In genomic region chr8:123212321-123213117, GRCm38 (mm10) we compare ENCODE assay signal across 7 mouse cellular contexts. TPM values are rescaled to one million over a fixed set of nuclear protein-coding genes. Genes with fewer than 3 reads are reported as not detected.
DNase-seq lines count a peak whose midpoint lies in the region; ATAC-seq lines count a peak whose summit lies in the region.

TSS of gene Chmp1a (minus strand) at chr8:123212763.
TSS of gene Spata33 (plus strand) at chr8:123212832.

- H3K4me3 ChIP-seq in intestine, embryonic 15.5 days (replicated peaks) = peak within 1 kb of the TSS; percentile 89
- H3K4me3 ChIP-seq in limb, embryonic 10.5 days = peak within 1 kb of the TSS; percentile 98
- peak within 1 kb of the TSS; percentile 79 for H3K4me3 ChIP-seq in midbrain, embryonic 12.5 days

- DNase-seq in adrenal gland, postnatal 10 days = peak; percentile 94
- DNase-seq in embryo, embryonic 11.5 days (ENCODE audit: low read depth, low spot score) = peak; percentile 91
- peak; percentile 75 to 82 for DNase-seq in gastrocnemius, postnatal 36 days
- peak; percentile 99 for DNase-seq in limb, embryonic 10.5 days (ENCODE audit: low spot score)
- DNase-seq in skeletal muscle tissue, adult 2 months (ENCODE audit: low read depth, low spot score) = peak; percentile 83

- intact Hi-C loops in gastrocnemius, postnatal 36 days (cut with DNase I) = no loop called here

- H3K9me3 ChIP-seq in intestine, embryonic 15.5 days = no peaks in the 10 kb centered on the region
- no peaks in the 10 kb centered on the region for H3K9me3 ChIP-seq in limb, embryonic 10.5 days (replicated peaks)
- H3K9me3 ChIP-seq in midbrain, embryonic 12.5 days = no peaks in the 10 kb centered on the region

- H3K27me3 ChIP-seq in intestine, embryonic 15.5 days (replicated peaks) = no peaks in the 10 kb centered on the region
- no peaks in the 10 kb centered on the region for H3K27me3 ChIP-seq in limb, embryonic 10.5 days (ENCODE audit: low read depth, poor library complexity, severe bottlenecking)
- no peaks in the 10 kb centered on the region for H3K27me3 ChIP-seq in midbrain, embryonic 12.5 days

- H3K27ac ChIP-seq in intestine, embryonic 15.5 days = peak within 1 kb of the TSS; percentile 58
- H3K27ac ChIP-seq in limb, embryonic 10.5 days = peak within 1 kb of the TSS; percentile 88
- H3K27ac ChIP-seq in midbrain, embryonic 12.5 days (replicated peaks) = peak within 1 kb of the TSS; percentile 66

- WGBS in intestine, embryonic 15.5 days = 1% methylated on average over 76 of the region's 76 CpGs
- under 1% methylated on average over 76 of the region's 76 CpGs for WGBS in limb, embryonic 10.5 days
- 1% methylated on average over 61 of the region's 76 CpGs for WGBS in midbrain, embryonic 12.5 days

- H3K9ac ChIP-seq in intestine, embryonic 15.5 days = peak within 1 kb of the TSS; percentile 92
- H3K9ac ChIP-seq in midbrain, embryonic 12.5 days (replicated peaks) = peak within 1 kb of the TSS; percentile 94

- H3K4me2 ChIP-seq in intestine, embryonic 15.5 days (replicated peaks) = peak within 1 kb of the TSS; percentile 80
- H3K4me2 ChIP-seq in midbrain, embryonic 12.5 days (replicated peaks) = peak within 1 kb of the TSS; percentile 95

- peaks cover 13% of the 10 kb centered on the region for H3K4me1 ChIP-seq in intestine, embryonic 15.5 days (replicated peaks)
- H3K4me1 ChIP-seq in limb, embryonic 10.5 days = peaks cover 29% of the 10 kb centered on the region
- H3K4me1 ChIP-seq in midbrain, embryonic 12.5 days = peaks cover 23% of the 10 kb centered on the region

- ATAC-seq in intestine, embryonic 15.5 days = peak; percentile 98
- peak; percentile 96 for ATAC-seq in midbrain, embryonic 12.5 days (ENCODE audit: low FRiP score, low read depth)

- H3K36me3 ChIP-seq in intestine, embryonic 15.5 days = peaks cover 27% of the 10 kb centered on the region
- H3K36me3 ChIP-seq in limb, embryonic 10.5 days = peaks cover 38% of the 10 kb centered on the region
- peaks cover 26% of the 10 kb centered on the region for H3K36me3 ChIP-seq in midbrain, embryonic 12.5 days

RNA-seq across cellular contexts. Expression of gene Chmp1a, which starts in this region (rescaled TPM):
- total RNA-seq in adrenal gland, postnatal 10 days (2021) = 10 to 100 TPM; 76.0 to 81.4 TPM
- 10 to 100 TPM; 47.8 to 49.7 TPM for total RNA-seq in gastrocnemius, postnatal 36 days (2021)
- 142 and 148 TPM in 2 replicates for polyA plus RNA-seq in intestine, embryonic 15.5 days (2015; fragmentation: Nextera tagmentation; extraction: Ambion mirVana)
- 127 and 130 TPM in 2 replicates for polyA plus RNA-seq in limb, embryonic 10.5 days (2016; fragmentation: Nextera tagmentation; extraction: Ambion mirVana)
- polyA plus RNA-seq in midbrain, embryonic 12.5 days (2016; fragmentation: Nextera tagmentation; extraction: Ambion mirVana) = 158 and 171 TPM in 2 replicates

RNA-seq across cellular contexts. Expression of gene Spata33, which starts in this region (rescaled TPM):
- 1 to 10 TPM; 1.9 to 3.4 TPM for total RNA-seq in adrenal gland, postnatal 10 days (2021)
- total RNA-seq in gastrocnemius, postnatal 36 days (2021) = 1 to 10 TPM in 1 of 2 experiments, under 1 TPM in 1; 0.72 to 1.2 TPM
- 1.8 and 2.3 TPM in 2 replicates for polyA plus RNA-seq in intestine, embryonic 15.5 days (2015; fragmentation: Nextera tagmentation; extraction: Ambion mirVana)
- 3.1 and 6.2 TPM in 2 replicates for polyA plus RNA-seq in limb, embryonic 10.5 days (2016; fragmentation: Nextera tagmentation; extraction: Ambion mirVana)
- 5.9 and 6.5 TPM in 2 replicates for polyA plus RNA-seq in midbrain, embryonic 12.5 days (2016; fragmentation: Nextera tagmentation; extraction: Ambion mirVana)

Comparison
In these comparisons a context has a peak if more than half of its experiments do, and no peak if none do; other contexts are left out.
1. Peak in every context shown above with its lines: DNase-seq, ATAC-seq, H3K4me3 ChIP-seq and H3K27ac ChIP-seq.